14 mouse cellular contexts compared by ENCODE assay signal in genomic region chr19:53780752-53781602, GRCm38 (mm10).
DNase-seq lines count a peak whose midpoint lies in the region; ATAC-seq and TF ChIP-seq lines count a peak whose summit lies in the region.
"Had no signal": no experiment of that assay in that cellular context is flagged by ENCODE, and none has a peak within 500 bp of the region (broad histone marks: within the 10 kb centered on the region; RNA-seq: fewer than 3 reads in every experiment).

No protein-coding gene starts in this region.

- no peak overlapping the region for H3K4me3 ChIP-seq in liver, embryonic 11.5 days (ENCODE audit: low read depth, low read length)
- H3K4me3 ChIP-seq in stomach, postnatal 0 days (ENCODE audit: low read depth, low read length), result no peak overlapping the region
- H3K4me3 ChIP-seq: forebrain, embryonic 12.5 days; layer of hippocampus, adult 2 months; midbrain, embryonic 12.5 days had no signal

- peaks cover 23% of the 10 kb centered on the region for H3K4me1 ChIP-seq in liver, embryonic 11.5 days (replicated peaks; ENCODE audit: control insufficient read depth, insufficient read depth, low read length)
- no peaks in the 10 kb centered on the region for H3K4me1 ChIP-seq in stomach, postnatal 0 days (replicated peaks; ENCODE audit: control insufficient read depth, insufficient read depth)
- H3K4me1 ChIP-seq: forebrain, embryonic 12.5 days; midbrain, embryonic 12.5 days had no signal

- no peak overlapping the region for H3K9ac ChIP-seq in liver, embryonic 11.5 days (ENCODE audit: low read depth, low read length)
- H3K9ac ChIP-seq in stomach, postnatal 0 days (ENCODE audit: low read length), result no peak overlapping the region
- H3K9ac ChIP-seq: forebrain, embryonic 12.5 days; midbrain, embryonic 12.5 days had no signal

- WGBS in liver, embryonic 11.5 days, result 75% methylated on average over 9 of the region's 9 CpGs
- WGBS in stomach, postnatal 0 days, result 50% methylated on average over 9 of the region's 9 CpGs

- no peak for TF ChIP-seq EP300 in stomach, postnatal 0 days (optimal IDR thresholded peaks at IDR 0.05)

- H3K27ac ChIP-seq in liver, embryonic 11.5 days (ENCODE audit: low read depth, low read length), result 0 out of 2 replicates have a peak overlapping the region, but pooled peaks have one; percentile 19
- H3K27ac ChIP-seq in stomach, postnatal 0 days (replicated peaks), result no peak overlapping the region
- H3K27ac ChIP-seq: forebrain, embryonic 12.5 days; layer of hippocampus, adult 2 months; midbrain, embryonic 12.5 days had no signal

- no peaks in the 10 kb centered on the region for H3K36me3 ChIP-seq in liver, embryonic 11.5 days (ENCODE audit: control insufficient read depth, insufficient read depth, low read length)
- no peaks in the 10 kb centered on the region for H3K36me3 ChIP-seq in stomach, postnatal 0 days (ENCODE audit: control insufficient read depth, insufficient read depth, low read length)
- H3K36me3 ChIP-seq: forebrain, embryonic 12.5 days; midbrain, embryonic 12.5 days had no signal

- no peak for ATAC-seq in liver, embryonic 11.5 days (replicated peaks; ENCODE audit: low FRiP score)
- ATAC-seq in stomach, postnatal 0 days (ENCODE audit: low FRiP score, low TSS enrichment), result no peak
- ATAC-seq: Patski had no signal

- no peaks in the 10 kb centered on the region for H3K9me3 ChIP-seq in liver, embryonic 11.5 days (ENCODE audit: control insufficient read depth, low read length)
- no peaks in the 10 kb centered on the region for H3K9me3 ChIP-seq in stomach, postnatal 0 days (ENCODE audit: control insufficient read depth, low read length)
- H3K9me3 ChIP-seq: forebrain, embryonic 12.5 days; midbrain, embryonic 12.5 days had no signal

- H3K4me2 ChIP-seq in liver, embryonic 11.5 days, result no peak overlapping the region
- no peak overlapping the region for H3K4me2 ChIP-seq in stomach, postnatal 0 days (replicated peaks; ENCODE audit: low read depth)
- H3K4me2 ChIP-seq: forebrain, embryonic 12.5 days; midbrain, embryonic 12.5 days had no signal

- no peaks in the 10 kb centered on the region for H3K27me3 ChIP-seq in liver, embryonic 11.5 days (replicated peaks; ENCODE audit: control insufficient read depth, insufficient read depth, low read length)
- no peaks in the 10 kb centered on the region for H3K27me3 ChIP-seq in stomach, postnatal 0 days (ENCODE audit: control insufficient read depth, insufficient read depth, low read length)
- H3K27me3 ChIP-seq: CH12.LX had no signal

- peak; percentile 25 for DNase-seq in kidney, postnatal 10 days
- no peak for DNase-seq in kidney, adult 11 months
- DNase-seq in adrenal gland, postnatal 36 days, result peak; percentile 22 to 31
- DNase-seq in liver, embryonic 11.5 days (ENCODE audit: low spot score), result no peak
- peak; percentile 51 for DNase-seq in lung, postnatal 36 days
- no peak for DNase-seq in right cerebral cortex, postnatal 14 days
- DNase-seq in stomach, postnatal 0 days (ENCODE audit: low spot score), result no peak
- DNase-seq: cerebellum, adult 9-10 months; retina, postnatal 1 day had no signal

- no peak for TF ChIP-seq CTCF in stomach, postnatal 0 days (IDR thresholded peaks at IDR 0.05; ENCODE audit: low read depth)

Comparison
In these comparisons a context has a peak if more than half of its experiments do, and no peak if none do; other contexts are left out.
1. DNase-seq: peak in kidney, postnatal 10 days (single experiment), adrenal gland, postnatal 36 days (2 of 2) and lung, postnatal 36 days (single experiment); none in kidney, adult 11 months (single experiment), liver, embryonic 11.5 days (single experiment), right cerebral cortex, postnatal 14 days (single experiment) and stomach, postnatal 0 days (single experiment).